20 mouse cellular contexts compared by ENCODE assay signal in genomic region chr3:103991271-103991670, GRCm38 (mm10). TPM values are rescaled to one million over a fixed set of nuclear protein-coding genes. Genes with fewer than 3 reads are reported as not detected.
DNase-seq lines count a peak whose midpoint lies in the region; ATAC-seq and TF ChIP-seq lines count a peak whose summit lies in the region.
"Had no signal": no experiment of that assay in that cellular context is flagged by ENCODE, and none has a peak within 500 bp of the region (broad histone marks: within the 10 kb centered on the region; RNA-seq: fewer than 3 reads in every experiment).

No protein-coding gene starts in this region.

- no peaks in the 10 kb centered on the region for H3K4me1 ChIP-seq in kidney, adult 2 months (ENCODE audit: control insufficient read depth, insufficient read depth, low read length)
- H3K4me1 ChIP-seq: embryonic facial prominence, embryonic 10.5 days; embryonic facial prominence, embryonic 12.5 days; forebrain, embryonic 13.5 days; forebrain, embryonic 15.5 days had no signal

- H3K4me3 ChIP-seq in kidney, adult 2 months (ENCODE audit: insufficient read depth, low read depth, low read length) = no peak overlapping the region
- H3K4me3 ChIP-seq: embryonic facial prominence, embryonic 10.5 days; embryonic facial prominence, embryonic 12.5 days; forebrain, embryonic 13.5 days; forebrain, embryonic 15.5 days had no signal

- H3K36me3 ChIP-seq in kidney, adult 2 months (ENCODE audit: control insufficient read depth, insufficient read depth, low read length) = no peaks in the 10 kb centered on the region; the same call in none of the 2 replicates

- H3K27ac ChIP-seq in kidney, adult 2 months (ENCODE audit: insufficient read depth, low read depth, low read length) = no peak overlapping the region
- H3K27ac ChIP-seq: embryonic facial prominence, embryonic 10.5 days; embryonic facial prominence, embryonic 12.5 days; forebrain, embryonic 13.5 days; forebrain, embryonic 15.5 days had no signal

- no peak for TF ChIP-seq CTCF in kidney, adult 2 months (conservative IDR thresholded peaks at IDR 0.05; ENCODE audit: insufficient read depth, insufficient read length, low read depth, low read length)

- WGBS in kidney, adult 2 months = 94% methylated on average over 3 of the region's 3 CpGs

- TF ChIP-seq POLR2A in kidney, adult 2 months (IDR thresholded peaks at IDR 0.05; ENCODE audit: low read depth, low read length) = no peak

- no peaks in the 10 kb centered on the region for H3K27me3 ChIP-seq in kidney, adult 2 months (replicated peaks; ENCODE audit: control insufficient read depth, insufficient read depth, low read length)
- H3K27me3 ChIP-seq: embryonic facial prominence, embryonic 12.5 days; forebrain, embryonic 13.5 days; forebrain, embryonic 15.5 days had no signal

- peak; percentile 65 for DNase-seq in CD4-positive helper T cell, adult 2 months (ENCODE audit: low read depth, low spot score)
- DNase-seq in induced T-regulatory cell, adult 2 months (ENCODE audit: low read depth) = peak; percentile 73
- DNase-seq in naive thymus-derived CD4-positive, alpha-beta T cell, adult 2 months (ENCODE audit: low read depth) = peak; percentile 53
- DNase-seq in retina, postnatal 1 day = no peak
- DNase-seq in lung, postnatal 25 days (ENCODE audit: low spot score) = no peak
- no peak for DNase-seq in kidney, adult 2 months
- DNase-seq: adrenal gland, adult 8-10 months; B cell, adult 2 months; cerebellum, adult 11-12 months; cerebellum, adult 2 months; cerebellum, adult 9-10 months; cerebellum, postnatal 10 days; cerebellum, postnatal 25 days; forebrain, postnatal 0 days had no signal

- peak; percentile 84 for ATAC-seq in CD4-positive, CD25-positive, alpha-beta regulatory T cell, adult 4 months
- no peak for ATAC-seq in megakaryocyte-erythroid progenitor cell, adult 5-6 weeks (replicated peaks; ENCODE audit: low FRiP score, low TSS enrichment, poor library complexity, severe bottlenecking)
- ATAC-seq: forebrain, embryonic 13.5 days; forebrain, embryonic 15.5 days; forebrain, postnatal 0 days had no signal

RNA-seq across cellular contexts. Expression of gene Phtf1, which starts 23.4 kb away (rescaled TPM):
- polyA plus RNA-seq in CD4-positive, CD25-positive, alpha-beta regulatory T cell, adult 4 months (2017; shearing (Covaris generic)) = 10 to 100 TPM in 1 of 2 experiments, 1 to 10 TPM in 1; 7.9 to 10.2 TPM
- total RNA-seq in megakaryocyte-erythroid progenitor cell, adult 5-6 weeks (2014; fragmentation: Nextera tagmentation) = 21.7 and 28.2 TPM in 2 replicates
- 32.7 and 35.5 TPM in 2 replicates for total RNA-seq in megakaryocyte-erythroid progenitor cell, adult 5-6 weeks (2017)
- 4.7 TPM in 2 replicates for polyA plus RNA-seq in kidney, adult 2 months (2012; rRNA removed)

Comparison
In these comparisons a context has a peak if more than half of its experiments do, and no peak if none do; other contexts are left out.
1. DNase-seq: peak in CD4-positive helper T cell, adult 2 months (single experiment), induced T-regulatory cell, adult 2 months (single experiment) and naive thymus-derived CD4-positive, alpha-beta T cell, adult 2 months (single experiment); none in retina, postnatal 1 day (single experiment), lung, postnatal 25 days (single experiment) and kidney, adult 2 months (single experiment).